Mouse (Mus musculus): Measurements from ENCODE around the gene Rars. TPM values are rescaled to one million over a fixed set of nuclear protein-coding genes. Genes with fewer than 3 reads are reported as not detected.

The Rars gene
- total RNA-seq, 2 experiments from 2014 or later = 36.8 to 38.4 TPM

- DNase-seq (ENCODE audit: low spot score) = no peak
- intact Hi-C loops (cut with DNase I) = no loop called here
These were observed 57.9 kb downstream of the Rars start for GRCm38 (mm10) chr11:35776452-35776851.

DNA sequence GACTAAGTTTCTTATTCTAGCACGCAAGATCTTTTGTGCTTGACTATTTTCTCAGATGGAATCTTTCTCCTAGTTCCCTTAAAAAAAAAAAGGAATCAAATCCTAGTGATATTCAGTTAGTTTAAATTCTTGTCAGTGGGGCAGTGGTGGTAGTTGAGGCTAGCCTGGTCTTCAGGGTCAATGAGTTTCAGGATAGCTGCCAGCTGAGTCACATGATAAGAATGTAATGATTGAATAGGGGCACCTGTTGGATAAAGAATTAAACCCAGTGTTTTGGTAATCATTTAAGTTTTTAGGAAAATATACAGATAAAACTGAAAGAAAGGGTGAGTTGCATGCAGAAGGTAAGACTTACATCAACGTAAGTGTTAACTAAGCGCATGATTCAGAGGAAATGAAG, 58.7 kb downstream of the Rars start:
- DNase-seq (ENCODE audit: low spot score) = no peak
- intact Hi-C loops (cut with DNase I) = no loop called here

DNA sequence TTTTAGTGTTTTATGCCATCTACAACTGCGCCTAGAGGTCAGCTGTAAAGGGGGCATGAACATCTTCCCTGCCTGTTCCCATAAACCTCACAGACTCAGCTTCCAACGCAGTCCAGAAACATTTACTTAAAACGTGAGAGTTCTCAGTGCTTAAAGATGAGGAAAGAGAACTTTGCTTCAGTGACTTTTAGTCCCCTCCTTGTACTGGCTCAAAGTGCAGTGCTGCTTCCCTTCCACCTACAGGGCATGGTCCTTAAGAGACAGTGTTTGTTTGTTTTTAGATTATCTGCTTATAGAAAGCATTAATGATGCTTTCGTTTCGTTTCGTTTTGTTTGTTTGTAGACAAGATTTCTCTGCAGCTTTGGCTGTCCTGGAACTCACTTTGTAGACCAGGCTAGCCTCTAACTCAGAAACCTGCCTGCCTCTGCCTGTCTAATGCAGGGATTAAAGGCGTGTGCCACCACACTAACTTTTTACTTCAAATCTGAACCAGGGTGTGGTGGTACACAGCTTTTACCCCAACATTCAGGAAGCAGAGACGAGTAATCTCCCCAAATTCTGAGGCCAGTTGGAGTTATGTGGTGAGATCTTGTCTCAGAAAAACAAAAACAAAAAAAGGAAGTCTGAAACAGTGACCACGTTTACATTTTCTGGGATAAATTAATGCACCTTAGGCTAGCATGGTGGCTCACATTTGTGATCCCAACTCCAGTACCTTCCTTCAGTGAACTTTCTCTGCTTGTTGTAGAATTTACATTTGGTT, 63.4 kb downstream of the Rars start:
- no peak for DNase-seq (ENCODE audit: low spot score)
- intact Hi-C loops (cut with DNase I) = no loop called here

DNA sequence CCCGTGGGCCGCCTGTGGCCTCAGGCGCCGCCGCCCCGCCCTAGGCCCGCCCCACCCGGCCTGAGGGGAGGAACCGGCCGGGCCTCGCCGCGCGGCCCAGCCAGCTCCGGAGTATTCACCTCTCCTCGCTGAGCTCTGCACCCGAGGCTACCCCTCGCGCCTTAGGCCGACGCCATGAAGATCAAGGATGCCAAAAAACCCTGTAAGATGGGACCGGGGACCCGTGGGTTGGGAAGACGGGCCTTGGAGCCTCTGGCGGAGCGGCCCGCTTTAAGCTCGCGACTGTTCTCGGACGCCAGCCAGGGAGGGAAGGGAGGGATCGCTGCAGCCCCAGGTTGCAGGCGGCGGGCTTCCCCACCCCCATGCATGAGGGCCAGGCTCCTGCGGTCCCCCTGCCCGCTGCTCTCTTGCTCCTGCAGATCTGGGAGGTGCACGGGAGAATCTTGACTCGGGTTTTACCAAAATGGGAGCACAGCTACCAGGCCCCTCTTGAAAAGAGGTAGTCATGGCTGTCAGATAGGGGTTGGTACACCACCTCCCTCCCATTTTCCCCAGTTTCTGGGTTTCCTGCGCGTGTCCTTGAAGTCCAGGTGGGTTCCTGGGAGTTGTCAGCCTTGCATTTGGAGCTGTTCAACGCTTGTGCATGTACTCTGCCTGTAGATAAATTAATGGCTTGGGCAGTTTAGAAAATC, 64.4 kb downstream of the Rars start:
- intact Hi-C loops (cut with DNase I) = loop anchor here (2.0 kb wide), 1 partner anchor 65 kb away; the partner anchor contains the start of gene Rars
- DNase-seq (ENCODE audit: low spot score) = peak; percentile 58

DNA sequence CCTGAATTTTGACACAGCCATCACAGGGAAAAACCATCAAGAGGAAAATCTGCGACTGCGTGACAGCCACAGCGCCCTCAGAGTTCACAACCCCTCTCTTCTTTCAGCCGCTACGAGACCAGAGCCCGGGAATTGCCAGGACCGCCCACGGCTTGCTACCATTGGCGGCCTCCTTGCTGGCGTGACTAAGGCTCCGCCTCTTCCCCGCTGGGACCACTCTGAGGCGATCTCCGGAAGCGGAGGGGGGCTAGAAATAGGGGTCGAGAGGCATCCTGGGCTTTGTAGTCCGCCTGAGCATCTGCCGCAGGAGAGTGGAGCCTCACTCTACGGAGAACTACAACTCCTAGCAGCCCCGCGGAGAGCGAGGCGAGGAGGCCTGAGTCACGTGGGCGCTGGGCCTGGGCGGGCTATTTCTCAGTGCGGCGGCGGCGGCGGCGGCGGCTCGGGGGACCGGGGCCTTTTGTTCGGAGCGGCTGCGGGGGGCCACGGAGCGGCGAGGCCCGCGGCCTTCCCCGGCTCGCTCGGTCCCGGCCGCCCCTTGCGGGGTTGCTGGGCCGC, 65.0 kb downstream of the Rars start, which contains the start of gene Pank3:
Pank3 (plus strand) TSS at position 297 of the 558 bp plus-strand sequence.
- DNase-seq (ENCODE audit: low spot score) = peak; percentile 98
- intact Hi-C loops (cut with DNase I) = loop anchor here (2.0 kb wide), 1 partner anchor 66 kb away; the partner anchor contains the start of gene Rars

DNA sequence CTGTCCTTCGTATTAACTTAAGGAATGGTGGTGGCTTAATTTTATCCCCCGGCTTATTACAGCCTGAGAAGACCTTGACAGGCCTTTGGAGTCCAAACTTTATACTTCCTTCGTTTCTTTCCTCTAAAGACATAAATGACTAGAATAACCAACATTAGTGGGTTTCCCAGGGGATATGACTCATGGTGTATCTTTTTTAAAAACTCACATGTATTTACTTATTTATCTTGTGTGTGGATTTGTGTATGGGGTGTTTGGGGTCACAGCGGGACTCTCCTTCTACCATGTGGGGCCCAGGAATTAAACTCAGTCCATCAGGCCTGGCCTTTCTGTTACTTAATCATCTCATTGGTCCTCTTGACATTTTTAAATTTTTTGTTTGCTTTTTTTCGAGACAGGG, 67.5 kb downstream of the Rars start:
- intact Hi-C loops (cut with DNase I) = no loop called here
- no peak for DNase-seq (ENCODE audit: low spot score)

DNA sequence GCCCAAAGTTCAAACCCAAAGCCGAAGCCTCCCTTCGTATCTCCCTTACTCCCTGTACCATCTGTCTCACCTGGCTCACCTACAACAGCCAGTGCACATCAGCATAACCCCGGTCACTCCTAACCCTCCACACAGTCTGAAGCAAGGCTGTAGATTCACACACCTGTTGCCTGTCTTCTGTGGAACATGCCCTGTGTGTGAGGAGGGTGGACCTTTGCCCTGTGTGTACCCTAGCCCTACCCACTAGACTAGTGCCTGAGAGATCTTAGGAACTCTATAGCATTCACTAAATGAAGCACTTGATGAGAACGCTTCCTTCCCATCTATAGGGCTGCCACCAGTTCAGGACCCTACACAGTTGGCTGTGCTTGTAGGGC, 73.7 kb downstream of the Rars start:
- intact Hi-C loops (cut with DNase I) = no loop called here

GRCm38 (mm10) chr11:35760001-35760626, 74.2 kb downstream of the Rars start:
- no peak for DNase-seq (ENCODE audit: low spot score)
- intact Hi-C loops (cut with DNase I) = no loop called here

More for the DNA sequence above, 73.7 kb downstream of the Rars start:
- DNase-seq (ENCODE audit: low spot score) = no peak

Small RNA genes within 50 kb of the gene (microRNA-seq; reads per million reads assigned to microRNA genes)
- gene Mir103-1 = 3.9 reads per million, percentile 8 among the genes with 10 or more reads in this experiment

Other genes starting within 250 kb of the Rars start
- gene Pank3, start 65.0 kb downstream of the Rars start, total RNA-seq (2021) = 10 to 100 TPM; 22.1 to 24.6 TPM
- not detected for gene Fbll1, start 35.6 kb downstream of the Rars start, total RNA-seq (2021)
- 1 to 10 TPM; 1.3 to 1.5 TPM for gene Wwc1, start 146.0 kb upstream of the Rars start, total RNA-seq (2021)

Measured in heart, postnatal 25 days (tissue).